Mouse (Mus musculus) lung, postnatal 0 days (tissue): ENCODE measurements around the gene Oas1g. TPM values are rescaled to one million over a fixed set of nuclear protein-coding genes. Genes with fewer than 3 reads are reported as not detected.
"Not testable (repeated sequence)": the region's sequence is repeated elsewhere in the genome, so short reads cannot be mapped to it uniquely, and the experiment has no call there.

Experiments used
- ATAC-seq: fragments of 200-750 bp; cut with Nextera tagmentation; 2 replicates; pipeline ENCODE4 v1.8.0; 2017; ENCODE audit warnings: moderate library complexity
- DNase-seq: peaks from one replicate; pipeline ENCODE4 v3.0.0-alpha.2; 2016; ENCODE audit warnings: low spot score
- H3K27ac ChIP-seq: fragments of 300-500 bp; sonication (generic); 2 replicates; pipeline ENCODE4 v1.5.1; 2014; ENCODE audit warnings: antibody characterized with exemption, mild to moderate bottlenecking, low read length, mixed read lengths
- H3K27me3 ChIP-seq: fragments of 300-500 bp; sonication (generic); replicated peaks from 2 replicates; pipeline ENCODE4 v1.6.1; 2014; ENCODE audit warnings: low read length, mixed read lengths; ENCODE audit not compliant: insufficient read depth
- H3K36me3 ChIP-seq: fragments of 300-500 bp; sonication (generic); 2 replicates; pipeline ENCODE4 v1.6.1; 2014; ENCODE audit warnings: low read length, mixed read lengths; ENCODE audit not compliant: insufficient read depth
- H3K4me1 ChIP-seq: fragments of 300-500 bp; sonication (generic); 2 replicates; pipeline ENCODE4 v1.6.1; 2014; ENCODE audit warnings: antibody characterized with exemption, low read depth, low read length, mixed read lengths; ENCODE audit not compliant: insufficient read depth
- H3K4me2 ChIP-seq: fragments of 300-500 bp; sonication (generic); replicated peaks from 2 replicates; pipeline ENCODE4 v1.6.1; 2014; ENCODE audit warnings: low read depth, mild to moderate bottlenecking, low read length, moderate library complexity, mixed read lengths
- H3K4me3 ChIP-seq: fragments of 300-500 bp; sonication (generic); 2 replicates; pipeline ENCODE4 v1.5.1; 2014; ENCODE audit warnings: low read depth, low read length
- H3K9ac ChIP-seq: fragments of 300-500 bp; sonication (generic); replicated peaks from 2 replicates; pipeline ENCODE4 v1.6.1; 2014; ENCODE audit warnings: low read depth, mild to moderate bottlenecking
- H3K9me3 ChIP-seq: fragments of 300-500 bp; sonication (generic); 2 replicates; pipeline ENCODE4 v1.6.1; 2016; ENCODE audit warnings: low read length, mixed read lengths
- CTCF ChIP-seq: IDR thresholded peaks from 2 replicates; pipeline ENCODE4 v1.5.1; 2016; ENCODE audit warnings: antibody characterized with exemption, mild to moderate bottlenecking
- EP300 ChIP-seq: IDR thresholded peaks from 2 replicates; pipeline ENCODE4 v1.6.1; 2016; ENCODE audit warnings: antibody characterized with exemption, mild to moderate bottlenecking, control low read depth
- WGBS: fragments of 180-500 bp; shearing (Covaris S2); extraction: QIAGEN DNeasy Blood & Tissue Kit; methylation state at CpG from one replicate; pipeline ENCODE4 v1.1.7; 2014; 5-methylcytosine and 5-hydroxymethylcytosine counted together
- polyA plus RNA-seq: library from polyadenylated mRNA; unstranded; fragments of >200 nt; fragmentation: Nextera tagmentation; extraction: Ambion mirVana; gene quantifications from 2 replicates; pipeline ENCODE4 v1.2.1, GENCODE M21; 2015

The Oas1g gene
- polyA plus RNA-seq, 1 experiment from 2014 or later = 1.1 TPM

DNA sequence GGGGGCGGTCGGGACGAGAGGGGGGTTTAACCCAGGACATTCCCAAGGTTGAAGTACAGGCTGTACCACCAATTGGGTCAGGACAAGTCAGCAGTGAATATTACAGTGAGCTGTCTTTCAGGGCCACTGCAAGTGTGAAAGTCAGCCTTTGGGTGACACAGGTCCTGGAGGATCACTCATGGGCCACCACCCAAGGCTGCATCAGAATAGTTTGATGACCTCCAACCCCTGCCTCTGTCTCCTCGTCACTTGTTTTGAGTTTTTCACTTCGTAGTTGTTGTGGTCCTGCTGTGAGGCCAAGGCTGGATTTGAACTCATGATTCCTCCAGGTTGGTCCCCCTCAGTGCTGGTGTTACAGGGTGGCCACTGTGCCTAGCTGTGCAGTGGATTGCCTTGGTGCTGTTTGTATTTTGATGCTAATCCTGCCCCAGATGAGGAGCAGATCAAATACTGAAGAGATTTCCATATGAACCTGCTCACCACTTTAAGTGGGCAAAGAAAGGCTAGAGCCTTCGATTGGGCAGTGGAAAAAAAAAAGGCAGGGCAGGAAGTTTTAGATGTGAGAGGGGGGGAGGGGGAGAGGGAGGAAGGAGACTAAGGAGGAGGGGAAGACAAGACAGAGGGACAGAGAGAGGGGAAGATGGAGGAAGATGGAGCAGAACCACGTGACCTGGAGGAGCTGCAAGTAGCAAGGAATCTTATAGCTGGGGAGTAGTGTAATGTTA is 20.9 kb upstream of the Oas1g start:
- 51% methylated on average over 7 of the region's 7 CpGs for WGBS
- H3K9ac ChIP-seq = no peak overlapping the region
- ATAC-seq = no peak
- H3K27ac ChIP-seq = no peak overlapping the region
- no peak overlapping the region for H3K4me3 ChIP-seq
- H3K4me2 ChIP-seq = no peak overlapping the region
- H3K36me3 ChIP-seq = no peaks in the 10 kb centered on the region
- DNase-seq = no peak
- no peaks in the 10 kb centered on the region for H3K27me3 ChIP-seq
- no peaks in the 10 kb centered on the region for H3K4me1 ChIP-seq
- TF ChIP-seq CTCF (no peak), EP300 (no peak)
- no peaks in the 10 kb centered on the region for H3K9me3 ChIP-seq

DNA sequence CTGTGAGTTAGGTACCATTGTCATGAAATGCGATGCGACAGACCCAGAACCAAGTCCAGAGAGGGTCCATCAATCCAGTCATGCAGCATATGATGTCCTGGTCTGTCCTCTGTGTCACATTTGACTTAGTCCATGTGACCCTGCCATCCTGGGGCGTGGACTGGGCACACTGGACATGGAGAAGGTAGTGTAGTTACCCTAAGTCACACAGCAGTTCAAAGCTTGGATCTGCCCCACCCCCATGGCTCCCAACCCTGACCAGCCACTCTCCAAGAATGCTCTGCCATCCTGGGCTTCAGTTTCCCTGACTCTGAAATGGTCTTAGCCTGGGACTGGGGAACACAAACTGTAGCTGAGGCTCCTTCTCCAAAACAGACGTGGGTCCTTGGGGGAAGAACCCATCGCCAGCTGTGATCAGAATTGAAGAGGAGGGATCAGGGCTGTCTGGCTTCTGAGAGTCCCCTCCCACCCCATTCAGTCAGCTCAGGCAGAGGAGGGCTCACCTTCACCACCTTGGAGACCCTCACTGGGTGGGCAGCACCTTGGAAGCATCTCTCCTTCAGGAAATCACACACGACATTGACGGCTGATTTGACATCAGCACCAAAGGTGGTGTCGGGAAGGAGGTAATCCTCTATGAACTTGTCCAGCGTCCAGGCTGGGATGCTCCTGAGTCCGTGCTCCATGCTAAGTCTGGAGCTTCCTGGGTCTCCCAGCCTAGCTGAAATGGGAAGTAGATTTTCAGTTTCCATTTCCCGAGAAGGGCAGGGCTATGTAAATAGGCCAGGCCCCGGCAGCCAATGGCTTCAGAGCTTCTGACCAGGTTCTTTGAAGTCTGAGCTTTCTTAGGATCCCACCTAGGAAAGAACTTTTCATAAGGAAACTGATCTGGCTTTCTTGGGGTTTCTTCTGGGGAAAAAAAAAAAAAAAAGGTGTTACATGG is 19.6 kb upstream of the Oas1g start, which contains the start of gene Oas1a:
Gene Oas1a (minus strand): TSS at position 731 of the 943 bp plus-strand sequence.
- H3K27me3 ChIP-seq, H3K4me1 ChIP-seq, DNase-seq, H3K36me3 ChIP-seq, H3K4me3 ChIP-seq, H3K9ac ChIP-seq, ATAC-seq, H3K27ac ChIP-seq, H3K9me3 ChIP-seq: not testable (repeated sequence)
- H3K4me2 ChIP-seq = peak within 1 kb of the TSS; percentile 22
- WGBS = 33% methylated on average over 9 of the region's 12 CpGs

DNA sequence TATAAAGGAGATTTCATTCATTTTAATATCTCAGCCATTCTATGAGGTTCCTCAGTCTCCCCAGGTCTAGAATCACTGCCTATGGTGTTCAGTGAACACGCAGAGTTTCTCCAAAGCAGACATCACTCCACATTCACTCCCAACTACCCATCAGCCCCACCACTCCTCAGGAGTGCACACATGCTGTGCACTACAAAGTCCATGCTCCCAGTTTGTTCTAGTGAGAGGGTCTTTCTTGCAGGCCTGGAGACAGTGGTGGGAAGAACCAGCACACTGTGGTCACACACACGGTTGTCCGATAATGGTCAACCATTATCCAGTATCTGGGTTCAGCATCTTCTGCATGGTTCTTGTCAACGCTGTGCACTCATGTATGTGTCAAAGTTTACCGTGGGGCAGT is 14.6 kb upstream of the Oas1g start:
- ATAC-seq = no peak
- Histone ChIP-seq H3K9me3 (no peaks in the 10 kb centered on the region), H3K27ac (no peak overlapping the region), H3K4me2 (no peak overlapping the region), H3K27me3 (no peaks in the 10 kb centered on the region), H3K36me3 (no peaks in the 10 kb centered on the region), H3K4me1 (no peaks in the 10 kb centered on the region), H3K9ac (no peak overlapping the region), H3K4me3 (no peak overlapping the region)
- WGBS = 92% methylated on average over 5 of the region's 5 CpGs
- TF ChIP-seq EP300 (no peak), CTCF (no peak)
- no peak for DNase-seq

DNA sequence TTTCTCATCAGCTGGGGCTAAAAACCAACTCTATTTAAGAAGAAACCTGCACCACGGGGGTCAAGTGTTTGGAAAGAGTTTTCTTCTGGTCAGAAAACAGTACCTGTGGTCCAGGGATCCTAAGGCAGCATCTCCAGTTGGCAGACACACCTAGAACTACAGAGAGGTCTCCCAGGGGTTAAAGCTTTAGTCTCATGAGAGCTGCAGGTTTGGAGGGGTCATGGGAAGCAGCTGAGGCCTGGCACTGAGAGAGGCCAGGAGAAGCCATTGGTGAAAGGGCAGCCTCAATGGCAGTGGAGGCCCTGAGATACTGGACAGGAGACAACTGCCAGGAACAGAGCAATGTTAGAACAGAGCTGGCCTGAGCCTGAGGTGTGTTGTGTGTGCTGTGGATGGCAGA is 13.3 kb upstream of the Oas1g start:
- H3K27me3 ChIP-seq = no peaks in the 10 kb centered on the region
- H3K4me2 ChIP-seq = no peak overlapping the region
- ATAC-seq (no peak), DNase-seq (no peak)
- TF ChIP-seq CTCF (no peak), EP300 (no peak)
- 53% methylated on average over 1 of the region's 1 CpGs for WGBS
- no peaks in the 10 kb centered on the region for H3K9me3 ChIP-seq
- H3K4me1 ChIP-seq = no peaks in the 10 kb centered on the region
- no peaks in the 10 kb centered on the region for H3K36me3 ChIP-seq
- no peak overlapping the region for H3K27ac ChIP-seq
- no peak overlapping the region for H3K9ac ChIP-seq
- no peak overlapping the region for H3K4me3 ChIP-seq

DNA sequence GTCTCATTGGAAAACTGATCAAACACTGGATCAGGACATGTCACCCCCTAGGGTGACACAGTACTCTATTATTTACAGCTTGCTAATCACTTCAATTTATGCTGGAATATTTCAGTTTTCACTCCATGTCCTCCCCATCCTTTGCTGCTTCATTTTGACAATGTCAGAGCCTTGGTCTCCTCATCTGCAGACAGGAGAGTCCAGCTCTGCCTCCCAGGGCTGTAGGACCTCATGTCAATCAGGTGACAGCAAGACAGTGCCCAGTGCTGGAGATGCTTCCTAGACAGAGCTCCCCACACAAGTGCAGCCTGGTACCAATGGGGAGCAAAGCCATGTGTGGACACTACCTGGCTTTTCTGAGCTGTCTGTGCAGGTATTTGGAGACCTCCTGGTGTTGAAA is 11.3 kb upstream of the Oas1g start:
- ATAC-seq (no peak), DNase-seq (no peak)
- Histone ChIP-seq H3K9me3 (no peaks in the 10 kb centered on the region), H3K4me2 (no peak overlapping the region), H3K4me3 (no peak overlapping the region), H3K36me3 (no peaks in the 10 kb centered on the region), H3K27me3 (no peaks in the 10 kb centered on the region), H3K4me1 (no peaks in the 10 kb centered on the region), H3K27ac (no peak overlapping the region), H3K9ac (no peak overlapping the region)
- TF ChIP-seq CTCF (no peak), EP300 (no peak)

DNA sequence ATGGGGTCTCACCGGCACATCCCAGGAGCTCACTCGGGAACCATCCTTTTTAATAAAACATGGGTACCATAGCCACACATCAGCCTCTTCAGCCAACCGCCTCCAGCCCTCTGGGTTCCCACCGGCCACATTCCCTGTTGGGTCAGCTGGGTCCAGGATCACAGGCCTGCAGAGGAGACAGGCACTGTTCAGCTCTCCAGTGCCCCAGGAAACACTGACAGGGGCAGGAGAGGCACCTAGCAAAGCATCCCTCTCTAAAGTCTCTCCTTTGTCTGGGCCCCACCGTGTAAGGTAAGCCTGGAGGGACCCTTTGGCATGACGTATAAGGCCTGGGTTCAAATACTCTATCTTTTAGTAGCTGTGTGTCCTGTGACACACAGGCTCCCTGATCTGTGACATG is 10.9 kb upstream of the Oas1g start:
- ATAC-seq (no peak), DNase-seq (no peak)
- WGBS = 82% methylated on average over 6 of the region's 6 CpGs
- Histone ChIP-seq H3K9me3 (no peaks in the 10 kb centered on the region), H3K4me2 (no peak overlapping the region), H3K9ac (no peak overlapping the region), H3K27ac (no peak overlapping the region), H3K4me1 (no peaks in the 10 kb centered on the region), H3K36me3 (no peaks in the 10 kb centered on the region), H3K27me3 (no peaks in the 10 kb centered on the region), H3K4me3 (no peak overlapping the region)
- TF ChIP-seq EP300 = no peak
- no peak for TF ChIP-seq CTCF
